Mouse (Mus musculus) cerebellum, adult 2 months (tissue): ENCODE data around the gene Calm3. TPM values are rescaled to one million over a fixed set of nuclear protein-coding genes. Genes with fewer than 3 reads are reported as not detected.

Source experiments
- DNase-seq, 2 experiments: peaks; one replicate each; pipeline ENCODE4 v3.0.0; 2021
- H3K27ac ChIP-seq: fragments of 200-500 bp; 2 replicates; pipeline ENCODE4 v1.5.1; 2012; ENCODE audit warnings: low read length, control low read depth, inconsistent platforms; ENCODE audit not compliant: insufficient read depth
- H3K27me3 ChIP-seq: fragments of 200-500 bp; 2 replicates; pipeline ENCODE4 v1.6.1; 2012; ENCODE audit warnings: inconsistent platforms, mild to moderate bottlenecking, low read length, moderate library complexity; ENCODE audit not compliant: control insufficient read depth, insufficient read depth
- H3K4me1 ChIP-seq: fragments of 200-500 bp; 2 replicates; pipeline ENCODE4 v1.6.1; 2011; ENCODE audit warnings: low read length; ENCODE audit not compliant: control insufficient read depth, insufficient read depth
- H3K4me3 ChIP-seq: fragments of 200-500 bp; replicated peaks from 2 replicates; pipeline ENCODE3; 2011; ENCODE audit warnings: mild to moderate bottlenecking, low read depth, low read length, control low read depth; ENCODE audit not compliant: insufficient read depth
- CTCF ChIP-seq: fragments of 200-500 bp; IDR thresholded peaks from 2 replicates; pipeline ENCODE4 v1.5.1; 2011; ENCODE audit warnings: low read depth, mild to moderate bottlenecking, control low read depth, low read length, moderate library complexity, borderline replicate concordance; ENCODE audit not compliant: insufficient read depth
- POLR2A ChIP-seq: fragments of 200-500 bp; IDR thresholded peaks from 2 replicates; pipeline ENCODE4 v1.6.1; 2011; ENCODE audit warnings: low read length, control low read depth, borderline replicate concordance; ENCODE audit not compliant: insufficient read depth
- WGBS: fragments of 180-500 bp; shearing (Covaris S2); methylation state at CpG from one replicate; pipeline ENCODE4 v1.1.7; 2018; 5-methylcytosine and 5-hydroxymethylcytosine counted together
- polyA plus RNA-seq: library from polyadenylated mRNA; depleted of rRNA; stranded (reverse); fragments of >200 nt; gene quantifications from 2 replicates; pipeline ENCODE4 v1.2.3, GENCODE M21; 2012

Calm3 gene
- polyA plus RNA-seq, 1 experiment, result 1,504 TPM

DNA sequence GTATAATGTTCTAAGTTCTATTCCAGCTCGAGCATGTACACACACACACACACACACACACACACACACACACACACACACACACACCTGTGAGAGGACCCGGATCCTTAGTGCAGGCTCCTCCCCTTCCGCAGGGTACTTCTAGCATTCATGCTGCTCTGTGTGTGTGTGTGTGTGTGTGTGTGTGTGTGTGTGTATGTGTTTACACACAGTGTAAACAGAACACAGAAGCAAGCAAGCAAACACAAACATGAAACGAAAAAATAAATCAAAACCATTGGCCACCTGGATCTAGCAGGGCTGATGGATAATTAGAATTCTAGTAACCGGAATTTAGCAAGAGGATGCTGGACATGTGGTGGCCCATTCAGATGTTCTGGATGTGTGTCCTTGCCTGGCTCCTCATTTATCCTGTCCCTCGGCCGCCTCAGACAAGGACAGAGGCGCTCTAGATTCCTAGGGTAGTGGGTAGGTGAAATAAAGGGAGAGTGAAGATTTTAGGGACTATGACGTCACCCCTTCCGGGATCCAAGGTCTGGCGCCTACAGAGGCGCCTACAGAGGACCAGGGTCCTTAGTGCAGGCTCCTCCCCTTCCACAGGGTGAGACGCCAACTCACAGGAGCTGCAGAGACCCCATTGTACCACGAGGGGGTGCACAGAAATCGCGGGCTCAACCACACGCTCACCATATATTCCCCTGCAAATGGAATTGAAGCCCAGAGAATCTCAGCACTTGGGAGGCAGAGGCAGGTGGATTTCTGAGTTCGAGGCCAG, 27.1 kb upstream of the Calm3 start:
- 24% methylated on average over 18 of the region's 18 CpGs for WGBS
- DNase-seq, result peak; percentile 80 to 86
- Histone ChIP-seq H3K27me3 (no peaks in the 10 kb centered on the region), H3K4me3 (no peak overlapping the region), H3K27ac (peak overlapping the region; percentile 53; the same call in 1 of the 2 replicates), H3K4me1 (peaks cover 19% of the 10 kb centered on the region; the same call in 1 of the 2 replicates)
- TF ChIP-seq POLR2A (no peak), CTCF (peak; percentile 77)

- 6% methylated on average over 29 of the region's 29 CpGs for WGBS
- peak; percentile 32; the same call in 1 of the 2 replicates for TF ChIP-seq POLR2A
- peak; percentile 94 for TF ChIP-seq CTCF
- peak overlapping the region; percentile 49 for H3K4me3 ChIP-seq
- no peaks in the 10 kb centered on the region for H3K27me3 ChIP-seq
- H3K4me1 ChIP-seq, result peaks cover 19% of the 10 kb centered on the region; the same call in 1 of the 2 replicates
- DNase-seq, result peak; percentile 88 to 93
- H3K27ac ChIP-seq, result peak overlapping the region; percentile 53
Observed at GRCm38 (mm10) chr7:16949908-16950841, 26.3 kb upstream of the Calm3 start.

GRCm38 (mm10) chr7:16948923-16949458, 25.1 kb upstream of the Calm3 start:
- WGBS, result 56% methylated on average over 8 of the region's 8 CpGs
- H3K27ac ChIP-seq, result peak overlapping the region; percentile 17; the same call in 1 of the 2 replicates
- H3K4me1 ChIP-seq, result peaks cover 23% of the 10 kb centered on the region; the same call in 1 of the 2 replicates
- H3K27me3 ChIP-seq, result no peaks in the 10 kb centered on the region
- TF ChIP-seq POLR2A (no peak), CTCF (no peak)
- H3K4me3 ChIP-seq, result no peak overlapping the region
- DNase-seq, result peak in 1 of 2 experiments; percentile 45

DNA sequence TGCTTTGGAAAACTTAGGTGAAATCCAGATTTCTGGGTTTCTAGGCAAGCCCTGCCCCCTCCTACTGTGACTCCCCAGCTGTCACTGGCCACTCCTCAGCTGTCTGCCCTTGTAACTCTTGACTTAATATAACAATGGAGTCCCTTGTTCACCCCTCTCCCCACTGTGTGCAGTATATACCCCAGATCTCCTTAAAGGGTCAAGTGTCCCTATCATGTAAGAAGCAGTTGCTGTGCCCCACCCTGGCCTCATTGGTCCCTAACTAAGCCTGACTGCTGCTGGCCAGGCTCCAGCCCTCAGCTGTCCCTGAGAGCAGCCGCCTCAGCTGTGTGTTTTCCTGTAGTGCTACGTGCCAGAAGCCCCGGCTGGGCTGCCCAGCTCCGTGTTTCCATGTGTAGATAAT, 24.0 kb upstream of the Calm3 start:
- peak overlapping the region; percentile 87 for H3K4me3 ChIP-seq
- WGBS, result 0% methylated on average over 4 of the region's 4 CpGs
- H3K27ac ChIP-seq, result peak overlapping the region; percentile 62; the same call in 1 of the 2 replicates
- peak; percentile 57 to 59 for DNase-seq
- H3K4me1 ChIP-seq, result peaks cover 26% of the 10 kb centered on the region; the same call in 1 of the 2 replicates
- no peaks in the 10 kb centered on the region for H3K27me3 ChIP-seq
- TF ChIP-seq POLR2A (no peak), CTCF (no peak)

GRCm38 (mm10) chr7:16947349-16947895, 23.5 kb upstream of the Calm3 start:
- Histone ChIP-seq H3K4me1 (peaks cover 26% of the 10 kb centered on the region; the same call in 1 of the 2 replicates), H3K27ac (peak overlapping the region; percentile 95), H3K27me3 (no peaks in the 10 kb centered on the region), H3K4me3 (peak overlapping the region; percentile 87)
- TF ChIP-seq CTCF, result no peak
- no peak; the same call in 1 of the 2 replicates for TF ChIP-seq POLR2A
- DNase-seq, result peak in 1 of 2 experiments; percentile 54
- WGBS, result 1% methylated on average over 21 of the region's 22 CpGs

GRCm38 (mm10) chr7:16946441-16947348, 22.8 kb upstream of the Calm3 start:
- TF ChIP-seq POLR2A (no peak; the same call in 1 of the 2 replicates), CTCF (no peak)
- peaks cover 26% of the 10 kb centered on the region; the same call in 1 of the 2 replicates for H3K4me1 ChIP-seq
- H3K27ac ChIP-seq, result peak overlapping the region; percentile 95
- WGBS, result 3% methylated on average over 53 of the region's 53 CpGs
- peak overlapping the region; percentile 87 for H3K4me3 ChIP-seq
- H3K27me3 ChIP-seq, result no peaks in the 10 kb centered on the region
- DNase-seq, result peak; percentile 80 to 85

GRCm38 (mm10) chr7:16945419-16945818, 21.5 kb upstream of the Calm3 start:
- H3K27me3 ChIP-seq, result no peaks in the 10 kb centered on the region
- WGBS, result 8% methylated on average over 17 of the region's 17 CpGs
- no peak for TF ChIP-seq CTCF

More at GRCm38 (mm10) chr7:16945419-16945818, 21.5 kb upstream of the Calm3 start:
- DNase-seq, result peak; percentile 64 to 68
- Histone ChIP-seq H3K4me3 (peak overlapping the region; percentile 87), H3K4me1 (peaks cover 22% of the 10 kb centered on the region; the same call in 1 of the 2 replicates), H3K27ac (peak overlapping the region; percentile 95)
